Mouse (Mus musculus) lung, embryonic 14.5 days (tissue): Measurements from ENCODE around the gene Tnnt3. TPM values are rescaled to one million over a fixed set of nuclear protein-coding genes. Genes with fewer than 3 reads are reported as not detected.

Experiments
- ATAC-seq: fragments of 200-750 bp; cut with Nextera tagmentation; 2 replicates; pipeline ENCODE4 v1.8.0; 2017; ENCODE audit warnings: mild to moderate bottlenecking, moderate TSS enrichment, moderate library complexity; ENCODE audit not compliant: insufficient read depth
- DNase-seq: peaks from one replicate; pipeline ENCODE4 v3.0.0-alpha.2; 2015
- H3K27ac ChIP-seq: fragments of 300-500 bp; sonication (generic); 2 replicates; pipeline ENCODE4 v1.5.1; 2014; ENCODE audit warnings: low read depth, mild to moderate bottlenecking, moderate library complexity
- H3K27me3 ChIP-seq: fragments of 300-500 bp; sonication (generic); 2 replicates; pipeline ENCODE4 v1.6.1; 2014; ENCODE audit warnings: low read length, control low read depth; ENCODE audit not compliant: insufficient read depth
- H3K36me3 ChIP-seq: fragments of 300-500 bp; sonication (generic); 2 replicates; pipeline ENCODE4 v1.6.1; 2014; ENCODE audit warnings: control low read depth; ENCODE audit not compliant: insufficient read depth
- H3K4me1 ChIP-seq: fragments of 300-500 bp; sonication (generic); 2 replicates; pipeline ENCODE4 v1.6.1; 2014; ENCODE audit warnings: antibody characterized with exemption, control low read depth; ENCODE audit not compliant: insufficient read depth
- H3K4me2 ChIP-seq: fragments of 300-500 bp; sonication (generic); 2 replicates; pipeline ENCODE4 v1.6.1; 2014; ENCODE audit warnings: mild to moderate bottlenecking
- H3K4me3 ChIP-seq: fragments of 300-500 bp; sonication (generic); 2 replicates; pipeline ENCODE4 v1.5.1; 2014; ENCODE audit warnings: low read depth, low read length
- H3K9ac ChIP-seq: fragments of 300-500 bp; sonication (generic); 2 replicates; pipeline ENCODE4 v1.6.1; 2014
- H3K9me3 ChIP-seq: fragments of 300-500 bp; sonication (generic); 2 replicates; pipeline ENCODE4 v1.6.1; 2016; ENCODE audit warnings: low read depth, low read length, control low read depth
- CTCF ChIP-seq: IDR thresholded peaks from 2 replicates; pipeline ENCODE4 v1.5.1; 2016; ENCODE audit warnings: antibody characterized with exemption, low read depth
- WGBS: fragments of 180-500 bp; shearing (Covaris S2); extraction: QIAGEN DNeasy Blood & Tissue Kit; methylation state at CpG from one replicate; pipeline ENCODE4 v1.1.7; 2014; 5-methylcytosine and 5-hydroxymethylcytosine counted together
- polyA plus RNA-seq: library from polyadenylated mRNA; unstranded; fragments of >200 nt; fragmentation: Nextera tagmentation; extraction: Ambion mirVana; gene quantifications from 2 replicates; pipeline ENCODE4 v1.2.1, GENCODE M21; 2014

Gene Tnnt3
- polyA plus RNA-seq, 1 experiment from 2014 or later: 1.5 TPM

GRCm38 (mm10) chr7:142481186-142481567 is 17.5 kb upstream of the Tnnt3 start:
- Histone ChIP-seq H3K4me3 (peak overlapping the region; percentile 16), H3K36me3 (peaks cover 27% of the 10 kb centered on the region), H3K27ac (peak overlapping the region; percentile 98), H3K27me3 (no peaks in the 10 kb centered on the region), H3K4me2 (peak overlapping the region; percentile 59), H3K4me1 (peaks cover 31% of the 10 kb centered on the region), H3K9ac (peak overlapping the region; percentile 62), H3K9me3 (no peaks in the 10 kb centered on the region)
- WGBS: 4% methylated on average over 5 of the region's 5 CpGs
- peak; percentile 80 for TF ChIP-seq CTCF
- DNase-seq (peak; percentile 83), ATAC-seq (peak; percentile 3; the same call in 1 of the 2 replicates)

- peaks cover 31% of the 10 kb centered on the region for H3K4me1 ChIP-seq
- ATAC-seq (peak; percentile 81), DNase-seq (peak; percentile 89)
- peak overlapping the region; percentile 59 for H3K4me2 ChIP-seq
- TF ChIP-seq CTCF: no peak
- H3K9me3 ChIP-seq: no peaks in the 10 kb centered on the region
- H3K9ac ChIP-seq: peak overlapping the region; percentile 62
- peaks cover 32% of the 10 kb centered on the region for H3K36me3 ChIP-seq
- under 1% methylated on average over 22 of the region's 22 CpGs for WGBS
- peak overlapping the region; percentile 16 for H3K4me3 ChIP-seq
- peak overlapping the region; percentile 98 for H3K27ac ChIP-seq
- no peaks in the 10 kb centered on the region for H3K27me3 ChIP-seq
Observed at GRCm38 (mm10) chr7:142481568-142482255, 16.9 kb upstream of the Tnnt3 start.

- peaks cover 31% of the 10 kb centered on the region for H3K4me1 ChIP-seq
- peak overlapping the region; percentile 98 for H3K27ac ChIP-seq
- ATAC-seq: peak; percentile 43
- H3K9ac ChIP-seq: peak overlapping the region; percentile 62
- peaks cover 34% of the 10 kb centered on the region for H3K36me3 ChIP-seq
- 3% methylated on average over 6 of the region's 6 CpGs for WGBS
- H3K9me3 ChIP-seq: no peaks in the 10 kb centered on the region
- H3K27me3 ChIP-seq: no peaks in the 10 kb centered on the region
- peak overlapping the region; percentile 59 for H3K4me2 ChIP-seq
- H3K4me3 ChIP-seq: no peak overlapping the region
- DNase-seq: peak; percentile 82
- TF ChIP-seq CTCF: no peak
Observed at GRCm38 (mm10) chr7:142482256-142482609, 16.4 kb upstream of the Tnnt3 start.

GRCm38 (mm10) chr7:142483136-142483535 is 15.5 kb upstream of the Tnnt3 start:
- H3K9ac ChIP-seq: 0 out of 2 replicates have a peak overlapping the region, but pooled peaks have one; percentile 62
- no peaks in the 10 kb centered on the region for H3K27me3 ChIP-seq

GRCm38 (mm10) chr7:142484780-142485179 is 13.9 kb upstream of the Tnnt3 start:
- no peak overlapping the region for H3K4me3 ChIP-seq
- H3K27ac ChIP-seq: peak overlapping the region; percentile 55; the same call in 1 of the 2 replicates
- H3K27me3 ChIP-seq: no peaks in the 10 kb centered on the region
- no peak overlapping the region for H3K4me2 ChIP-seq
- no peak overlapping the region for H3K9ac ChIP-seq
- no peak for ATAC-seq
- WGBS: 82% methylated on average over 12 of the region's 12 CpGs
- H3K36me3 ChIP-seq: peaks cover 47% of the 10 kb centered on the region
- H3K4me1 ChIP-seq: peaks cover 34% of the 10 kb centered on the region
- no peak for TF ChIP-seq CTCF
- DNase-seq: no peak
- no peaks in the 10 kb centered on the region for H3K9me3 ChIP-seq

More at GRCm38 (mm10) chr7:142483136-142483535, 15.5 kb upstream of the Tnnt3 start:
- TF ChIP-seq CTCF: no peak
- peaks cover 34% of the 10 kb centered on the region for H3K4me1 ChIP-seq
- H3K4me2 ChIP-seq: peak overlapping the region; percentile 25; the same call in 1 of the 2 replicates
- 27% methylated on average over 11 of the region's 11 CpGs for WGBS
- ATAC-seq: 0 out of 2 replicates have a peak, but pooled peaks have one; percentile 3
- H3K9me3 ChIP-seq: no peaks in the 10 kb centered on the region
- peak; percentile 69 for DNase-seq
- no peak overlapping the region for H3K4me3 ChIP-seq
- H3K27ac ChIP-seq: peak overlapping the region; percentile 98
- peaks cover 35% of the 10 kb centered on the region for H3K36me3 ChIP-seq

- Histone ChIP-seq H3K4me1 (peaks cover 20% of the 10 kb centered on the region), H3K4me3 (no peak overlapping the region), H3K9me3 (no peaks in the 10 kb centered on the region), H3K36me3 (peaks cover 65% of the 10 kb centered on the region), H3K27me3 (no peaks in the 10 kb centered on the region), H3K4me2 (no peak overlapping the region), H3K27ac (peak overlapping the region; percentile 64), H3K9ac (no peak overlapping the region)
- no peak for TF ChIP-seq CTCF
- WGBS: 52% methylated on average over 8 of the region's 8 CpGs
- DNase-seq (no peak), ATAC-seq (no peak)
Observed at GRCm38 (mm10) chr7:142486751-142487162, 11.9 kb upstream of the Tnnt3 start.

GRCm38 (mm10) chr7:142487341-142487859 is 11.2 kb upstream of the Tnnt3 start:
- Histone ChIP-seq H3K4me1 (peaks cover 14% of the 10 kb centered on the region), H3K4me3 (no peak overlapping the region), H3K4me2 (no peak overlapping the region), H3K27me3 (no peaks in the 10 kb centered on the region), H3K9me3 (no peaks in the 10 kb centered on the region), H3K27ac (peak overlapping the region; percentile 64; the same call in 1 of the 2 replicates), H3K36me3 (peaks cover 71% of the 10 kb centered on the region), H3K9ac (no peak overlapping the region)
- TF ChIP-seq CTCF: peak; percentile 82
- 14% methylated on average over 9 of the region's 9 CpGs for WGBS
- DNase-seq (peak; percentile 90), ATAC-seq (peak; percentile 76)
